Comparison of ENCODE assay signal across 18 mouse cellular contexts in genomic region chr4:134868490-134868889, GRCm38 (mm10). TPM values are rescaled to one million over a fixed set of nuclear protein-coding genes. Genes with fewer than 3 reads are reported as not detected.
DNase-seq lines count a peak whose midpoint lies in the region; ATAC-seq and TF ChIP-seq lines count a peak whose summit lies in the region.
"Had no signal": no experiment of that assay in that cellular context is flagged by ENCODE, and none has a peak within 500 bp of the region (broad histone marks: within the 10 kb centered on the region; RNA-seq: fewer than 3 reads in every experiment).

No protein-coding gene starts in this region.

- WGBS in heart, embryonic 13.5 days, result 19% methylated on average over 9 of the region's 9 CpGs
- WGBS in embryonic facial prominence, embryonic 13.5 days, result 9% methylated on average over 9 of the region's 9 CpGs
- WGBS in liver, embryonic 15.5 days (ENCODE audit: insufficient replicate concordance), result 18% methylated on average over 9 of the region's 9 CpGs

- H3K4me3 ChIP-seq in heart, embryonic 13.5 days, result peak overlapping the region; percentile 37
- peak overlapping the region; percentile 36; the same call in 1 of the 2 replicates for H3K4me3 ChIP-seq in G1E (ENCODE audit: low read depth, low read length)
- H3K4me3 ChIP-seq in embryonic facial prominence, embryonic 13.5 days, result no peak overlapping the region
- peak overlapping the region; percentile 78 for H3K4me3 ChIP-seq in liver, embryonic 15.5 days (replicated peaks)
- H3K4me3 ChIP-seq: embryonic facial prominence, embryonic 12.5 days; forebrain, embryonic 13.5 days; left cerebral cortex, adult 2 months had no signal

- peak overlapping the region; percentile 64 for H3K4me2 ChIP-seq in heart, embryonic 13.5 days
- H3K4me2 ChIP-seq in embryonic facial prominence, embryonic 13.5 days, result 0 out of 2 replicates have a peak overlapping the region, but pooled peaks have one; percentile 16
- peak overlapping the region; percentile 87 for H3K4me2 ChIP-seq in liver, embryonic 15.5 days
- H3K4me2 ChIP-seq: forebrain, embryonic 13.5 days; hindbrain, embryonic 14.5 days had no signal

- H3K27me3 ChIP-seq in heart, embryonic 13.5 days (replicated peaks), result peaks cover 39% of the 10 kb centered on the region
- H3K27me3 ChIP-seq in G1E (ENCODE audit: insufficient read depth, low read length), result no peaks in the 10 kb centered on the region
- peaks cover 32% of the 10 kb centered on the region for H3K27me3 ChIP-seq in embryonic facial prominence, embryonic 13.5 days
- H3K27me3 ChIP-seq in liver, embryonic 15.5 days, result no peaks in the 10 kb centered on the region

- 0 out of 2 replicates have a peak overlapping the region, but pooled peaks have one; percentile 58 for H3K9ac ChIP-seq in heart, embryonic 13.5 days
- no peak overlapping the region for H3K9ac ChIP-seq in embryonic facial prominence, embryonic 13.5 days
- H3K9ac ChIP-seq in liver, embryonic 15.5 days, result peak overlapping the region; percentile 74
- H3K9ac ChIP-seq: embryonic facial prominence, embryonic 12.5 days; forebrain, embryonic 13.5 days; hindbrain, embryonic 14.5 days had no signal

- peak overlapping the region; percentile 57; the same call in 1 of the 2 replicates for H3K27ac ChIP-seq in heart, embryonic 13.5 days (replicated peaks)
- H3K27ac ChIP-seq in embryonic facial prominence, embryonic 13.5 days, result no peak overlapping the region
- H3K27ac ChIP-seq in liver, embryonic 15.5 days (replicated peaks), result peak overlapping the region; percentile 99
- H3K27ac ChIP-seq: embryonic facial prominence, embryonic 12.5 days; forebrain, embryonic 13.5 days; hindbrain, embryonic 14.5 days; left cerebral cortex, adult 2 months had no signal

- no peaks in the 10 kb centered on the region for H3K36me3 ChIP-seq in heart, embryonic 13.5 days
- H3K36me3 ChIP-seq in G1E (replicated peaks), result peaks cover 2% of the 10 kb centered on the region
- no peaks in the 10 kb centered on the region for H3K36me3 ChIP-seq in embryonic facial prominence, embryonic 13.5 days
- H3K36me3 ChIP-seq in liver, embryonic 15.5 days (replicated peaks), result peaks cover 60% of the 10 kb centered on the region
- H3K36me3 ChIP-seq: embryonic facial prominence, embryonic 12.5 days had no signal

- H3K4me1 ChIP-seq in heart, embryonic 13.5 days, result peaks cover 29% of the 10 kb centered on the region
- H3K4me1 ChIP-seq in G1E (ENCODE audit: insufficient read depth, low read depth, low read length), result peaks cover 87% of the 10 kb centered on the region
- peaks cover 21% of the 10 kb centered on the region for H3K4me1 ChIP-seq in embryonic facial prominence, embryonic 13.5 days
- H3K4me1 ChIP-seq in liver, embryonic 15.5 days (replicated peaks), result peaks cover 59% of the 10 kb centered on the region
- H3K4me1 ChIP-seq: forebrain, embryonic 13.5 days had no signal

- DNase-seq in heart, adult 8-10 months (ENCODE audit: low spot score), result no peak
- no peak for DNase-seq in G1E (ENCODE audit: low spot score)
- DNase-seq in adrenal gland, adult 2 months, result no peak
- DNase-seq in layer of hippocampus, adult 9-11 months, result no peak
- DNase-seq: cerebellum, adult 18-20 months; midbrain, embryonic 14.5 days; retina, postnatal 1 day; thymus, adult 2 months had no signal

- ATAC-seq in heart, embryonic 13.5 days (ENCODE audit: extremely low read depth, insufficient number of reproducible peaks, low FRiP score, low TSS enrichment), result no peak
- no peak for ATAC-seq in G1E (ENCODE audit: extremely low read depth, insufficient number of reproducible peaks, low FRiP score, poor library complexity, severe bottlenecking)
- no peak for ATAC-seq in embryonic facial prominence, embryonic 13.5 days (ENCODE audit: insufficient number of reproducible peaks, insufficient read depth, low FRiP score, low TSS enrichment, low read depth)
- peak; percentile 3; the same call in 1 of the 2 replicates for ATAC-seq in liver, embryonic 15.5 days (ENCODE audit: insufficient read depth)
- ATAC-seq: forebrain, embryonic 13.5 days had no signal

- no peaks in the 10 kb centered on the region for H3K9me3 ChIP-seq in heart, embryonic 13.5 days
- no peaks in the 10 kb centered on the region for H3K9me3 ChIP-seq in G1E (replicated peaks)
- H3K9me3 ChIP-seq in embryonic facial prominence, embryonic 13.5 days, result no peaks in the 10 kb centered on the region
- no peaks in the 10 kb centered on the region for H3K9me3 ChIP-seq in liver, embryonic 15.5 days (replicated peaks)
- H3K9me3 ChIP-seq: embryonic facial prominence, embryonic 12.5 days; forebrain, embryonic 13.5 days had no signal

- no peak for TF ChIP-seq CTCF in G1E (IDR thresholded peaks at IDR 0.05; ENCODE audit: low read depth, low read length)

RNA-seq across cellular contexts. Expression of gene Rhd, which starts 4.2 kb away (rescaled TPM):
- 13.0 and 19.3 TPM in 2 replicates for polyA plus RNA-seq in heart, embryonic 13.5 days (2015; fragmentation: Nextera tagmentation; extraction: Ambion mirVana)
- 10 to 100 TPM in 1 of 4 experiments, 1 to 10 TPM in 3; 8.4 to 10.2 (median 8.5) TPM for total RNA-seq in heart, adult 8-10 months (2022)
- 3.2 and 69.7 TPM in 2 replicates for total RNA-seq in G1E (2014; fragmentation: Nextera tagmentation)
- total RNA-seq in G1E (2017), result 9.8 and 12.4 TPM in 2 replicates
- polyA plus RNA-seq in G1E (2012), result 2.9 and 3.3 TPM in 2 replicates
- 2.4 and 6.1 TPM in 2 replicates for polyA plus RNA-seq in embryonic facial prominence, embryonic 13.5 days (2015; fragmentation: Nextera tagmentation; extraction: Ambion mirVana)
- polyA plus RNA-seq in liver, embryonic 15.5 days (2015; fragmentation: Nextera tagmentation; extraction: Ambion mirVana), result 587 and 603 TPM in 2 replicates
- total RNA-seq in adrenal gland, adult 2 months (2021), result not detected
- 0.09 and 0.12 TPM in 2 replicates for polyA plus RNA-seq in adrenal gland, adult 2 months (2012; rRNA removed)
- total RNA-seq: gastrocnemius, adult 18-20 months; granulocyte monocyte progenitor cell, adult 5-6 weeks; left cerebral cortex, adult 2 months; neutrophil, adult 5-6 weeks had no signal

RNA-seq across cellular contexts. Expression of gene Maco1, which starts 15.3 kb away (rescaled TPM):
- 25.0 and 25.7 TPM in 2 replicates for polyA plus RNA-seq in heart, embryonic 13.5 days (2015; fragmentation: Nextera tagmentation; extraction: Ambion mirVana)
- 10 to 100 TPM; 21.1 to 25.0 (median 23.2) TPM for total RNA-seq in heart, adult 8-10 months (2022)
- 71.8 and 74.9 TPM in 2 replicates for total RNA-seq in G1E (2014; fragmentation: Nextera tagmentation)
- 44.8 and 49.3 TPM in 2 replicates for total RNA-seq in G1E (2017)
- 11.3 and 11.4 TPM in 2 replicates for polyA plus RNA-seq in G1E (2012)
- polyA plus RNA-seq in embryonic facial prominence, embryonic 13.5 days (2015; fragmentation: Nextera tagmentation; extraction: Ambion mirVana), result 62.8 and 67.5 TPM in 2 replicates
- polyA plus RNA-seq in liver, embryonic 15.5 days (2015; fragmentation: Nextera tagmentation; extraction: Ambion mirVana), result 16.0 and 17.3 TPM in 2 replicates
- 10 to 100 TPM; 35.6 to 37.1 TPM for total RNA-seq in adrenal gland, adult 2 months (2021)
- polyA plus RNA-seq in adrenal gland, adult 2 months (2012; rRNA removed), result 14.2 and 15.6 TPM in 2 replicates

RNA-seq across cellular contexts. Expression of gene Tmem50a, which starts 46.3 kb away (rescaled TPM):
- 132 and 149 TPM in 2 replicates for polyA plus RNA-seq in heart, embryonic 13.5 days (2015; fragmentation: Nextera tagmentation; extraction: Ambion mirVana)
- 10 to 100 TPM; 63.0 to 64.1 (median 63.5) TPM for total RNA-seq in heart, adult 8-10 months (2022)
- 174 and 225 TPM in 2 replicates for total RNA-seq in G1E (2014; fragmentation: Nextera tagmentation)
- total RNA-seq in G1E (2017), result 218 and 250 TPM in 2 replicates
- 8.0 and 10.3 TPM in 2 replicates for polyA plus RNA-seq in G1E (2012)
- 172 and 199 TPM in 2 replicates for polyA plus RNA-seq in embryonic facial prominence, embryonic 13.5 days (2015; fragmentation: Nextera tagmentation; extraction: Ambion mirVana)
- 70.6 and 79.4 TPM in 2 replicates for polyA plus RNA-seq in liver, embryonic 15.5 days (2015; fragmentation: Nextera tagmentation; extraction: Ambion mirVana)
- total RNA-seq in adrenal gland, adult 2 months (2021), result 100 to 1,000 TPM; 231 to 336 TPM
- polyA plus RNA-seq in adrenal gland, adult 2 months (2012; rRNA removed), result 150 and 191 TPM in 2 replicates

RNA-seq across cellular contexts. Expression of gene Rsrp1, which starts 54.9 kb away (rescaled TPM):
- 325 and 327 TPM in 2 replicates for polyA plus RNA-seq in heart, embryonic 13.5 days (2015; fragmentation: Nextera tagmentation; extraction: Ambion mirVana)
- 100 to 1,000 TPM in 3 of 4 experiments, 10 to 100 TPM in 1; 97.1 to 165 (median 123) TPM for total RNA-seq in heart, adult 8-10 months (2022)
- 260 and 286 TPM in 2 replicates for total RNA-seq in G1E (2014; fragmentation: Nextera tagmentation)
- total RNA-seq in G1E (2017), result 446 and 492 TPM in 2 replicates
- polyA plus RNA-seq in G1E (2012), result 468 and 529 TPM in 2 replicates
- 512 and 574 TPM in 2 replicates for polyA plus RNA-seq in embryonic facial prominence, embryonic 13.5 days (2015; fragmentation: Nextera tagmentation; extraction: Ambion mirVana)
- 280 and 309 TPM in 2 replicates for polyA plus RNA-seq in liver, embryonic 15.5 days (2015; fragmentation: Nextera tagmentation; extraction: Ambion mirVana)
- 100 to 1,000 TPM; 313 to 460 TPM for total RNA-seq in adrenal gland, adult 2 months (2021)
- 2,634 and 2,855 TPM in 2 replicates for polyA plus RNA-seq in adrenal gland, adult 2 months (2012; rRNA removed)

Comparison
In these comparisons a context has a peak if more than half of its experiments do, and no peak if none do; other contexts are left out.
1. H3K4me2 ChIP-seq: peak in every context shown above with its lines; median percentile 87 in liver, embryonic 15.5 days; 64 in heart, embryonic 13.5 days; 16 in embryonic facial prominence, embryonic 13.5 days.
2. RNA of gene Rhd, which starts 4.2 kb away (polyA plus RNA-seq): 587 to 603 TPM in liver, embryonic 15.5 days; 13.0 to 19.3 TPM in heart, embryonic 13.5 days, 2.9 to 3.3 TPM in G1E, 2.4 to 6.1 TPM in embryonic facial prominence, embryonic 13.5 days and 0.09 to 0.12 TPM in adrenal gland, adult 2 months; every median in the first group is over 10 times any median in the second.